Mouse (Mus musculus) CH12.LX (cell line): ENCODE measurements around the gene Inpp4b. TPM values are rescaled to one million over a fixed set of nuclear protein-coding genes. Genes with fewer than 3 reads are reported as not detected.

Source experiments
- DNase-seq: peaks from one replicate; pipeline ENCODE4 v3.0.0-alpha.2; 2013; ENCODE audit errors: extremely low read depth
- H3K27ac ChIP-seq: 2 replicates; pipeline ENCODE4 v1.5.1; 2012; ENCODE audit warnings: low read depth, mild to moderate bottlenecking, control low read depth, moderate library complexity; ENCODE audit not compliant: insufficient read depth
- H3K27me3 ChIP-seq: replicated peaks from 2 replicates; pipeline ENCODE3; 2012; ENCODE audit warnings: inconsistent platforms
- H3K36me3 ChIP-seq, 2 experiments: replicated peaks in 1 of 2; 2 replicates each; pipeline versions ENCODE3 to v1.6.1; 2012; ENCODE audit warnings: inconsistent platforms in 1 of 2, low read length in 1 of 2, mild to moderate bottlenecking in 1 of 2, mixed read lengths in 1 of 2, moderate library complexity in 1 of 2; ENCODE audit not compliant: control insufficient read depth in 1 of 2, insufficient read depth in 1 of 2
- H3K4me1 ChIP-seq, 2 experiments: 2 replicates each; pipeline ENCODE4 v1.6.1; 2012; ENCODE audit warnings: inconsistent platforms in 1 of 2, moderate library complexity in 1 of 2; ENCODE audit not compliant: insufficient read depth in 2 of 2, control insufficient read depth in 1 of 2
- H3K4me2 ChIP-seq: 2 replicates; pipeline ENCODE4 v1.6.1; 2012; ENCODE audit warnings: low read depth, mild to moderate bottlenecking, control low read depth; ENCODE audit not compliant: poor library complexity, insufficient read depth, severe bottlenecking
- H3K4me3 ChIP-seq, 3 experiments: fragments of 150-350 bp in 1 of 3; sonication (generic) in 1 of 3; replicated peaks in 1 of 3; 2 replicates each; pipeline versions ENCODE3 to v1.5.1; 2011 to 2012; ENCODE audit warnings: low read depth in 2 of 3, low read length in 2 of 3, mild to moderate bottlenecking in 2 of 3, moderate library complexity in 2 of 3, control low read depth in 1 of 3, improper control_type of control experiment in 1 of 3, inconsistent platforms in 1 of 3, mixed read lengths in 1 of 3; ENCODE audit not compliant: poor library complexity in 1 of 3
- H3K79me2 ChIP-seq: replicated peaks from 2 replicates; pipeline ENCODE4 v1.6.1; 2012; ENCODE audit warnings: mild to moderate bottlenecking, moderate library complexity; ENCODE audit not compliant: control insufficient read depth, poor library complexity, insufficient read depth, severe bottlenecking; ENCODE audit errors: extremely low read depth
- H3K9ac ChIP-seq: 2 replicates; pipeline ENCODE4 v1.6.1; 2012; ENCODE audit warnings: low read depth, mild to moderate bottlenecking, control low read depth, moderate library complexity; ENCODE audit not compliant: insufficient read depth
- H3K9me3 ChIP-seq: replicated peaks from 2 replicates; pipeline ENCODE3; 2012; ENCODE audit warnings: low read length, inconsistent platforms, mixed read lengths
- BHLHE40 ChIP-seq: IDR thresholded peaks from 2 replicates; pipeline ENCODE4 v1.6.1; 2011; ENCODE audit warnings: mild to moderate bottlenecking, low read depth, low read length, improper control_type of control experiment
- CHD1 ChIP-seq: IDR thresholded peaks from 2 replicates; pipeline ENCODE4 v1.6.1; 2012; ENCODE audit warnings: low read depth, low read length, improper control_type of control experiment, inconsistent platforms
- CHD2 ChIP-seq: IDR thresholded peaks from 2 replicates; pipeline ENCODE4 v1.6.1; 2011; ENCODE audit warnings: low read length, improper control_type of control experiment
- E2F4 ChIP-seq: IDR thresholded peaks from 2 replicates; pipeline ENCODE4 v1.6.1; 2011; ENCODE audit warnings: low read depth, low read length, improper control_type of control experiment; ENCODE audit not compliant: insufficient replicate concordance
- ELF1 ChIP-seq: IDR thresholded peaks from 2 replicates; pipeline ENCODE4 v1.6.1; 2014; ENCODE audit warnings: low read depth, mild to moderate bottlenecking, inconsistent platforms, low read length, improper control_type of control experiment
- EP300 ChIP-seq: IDR thresholded peaks from 2 replicates; pipeline ENCODE4 v1.6.1; 2011; ENCODE audit warnings: low read length, improper control_type of control experiment
- GABPA ChIP-seq: IDR thresholded peaks from 2 replicates; pipeline ENCODE4 v1.6.1; 2012; ENCODE audit warnings: low read depth, low read length, improper control_type of control experiment, inconsistent platforms; ENCODE audit not compliant: insufficient replicate concordance
- HCFC1 ChIP-seq: IDR thresholded peaks from 2 replicates; pipeline ENCODE4 v1.6.1; 2012; ENCODE audit warnings: low read depth, mild to moderate bottlenecking, inconsistent platforms, low read length, improper control_type of control experiment
- IRF4 ChIP-seq: IDR thresholded peaks from 2 replicates; pipeline ENCODE4 v1.6.1; 2014; ENCODE audit warnings: low read depth, mild to moderate bottlenecking, inconsistent platforms, low read length, improper control_type of control experiment
- JUN ChIP-seq: IDR thresholded peaks from 2 replicates; pipeline ENCODE4 v1.6.1; 2011; ENCODE audit warnings: low read depth, mild to moderate bottlenecking, low read length, improper control_type of control experiment, moderate library complexity; ENCODE audit not compliant: insufficient read depth
- KAT2A ChIP-seq: IDR thresholded peaks from 2 replicates; pipeline ENCODE4 v1.6.1; 2012; ENCODE audit warnings: low read length, improper control_type of control experiment, inconsistent platforms; ENCODE audit not compliant: insufficient replicate concordance
- MAFK ChIP-seq: IDR thresholded peaks from 2 replicates; pipeline ENCODE4 v1.6.1; 2011; ENCODE audit warnings: low read length, improper control_type of control experiment; ENCODE audit not compliant: insufficient replicate concordance
- MAX ChIP-seq: IDR thresholded peaks from 2 replicates; pipeline ENCODE4 v1.6.1; 2011; ENCODE audit warnings: low read length, improper control_type of control experiment
- MAZ ChIP-seq: IDR thresholded peaks from 2 replicates; pipeline ENCODE4 v1.6.1; 2012; ENCODE audit warnings: low read depth, mild to moderate bottlenecking, inconsistent platforms, low read length, improper control_type of control experiment, moderate library complexity
- MEF2A ChIP-seq: IDR thresholded peaks from 2 replicates; pipeline ENCODE4 v1.6.1; 2014; ENCODE audit warnings: low read depth, mild to moderate bottlenecking, inconsistent platforms, low read length, improper control_type of control experiment, borderline replicate concordance
- MXI1 ChIP-seq: IDR thresholded peaks from 2 replicates; pipeline ENCODE4 v1.6.1; 2011; ENCODE audit warnings: mild to moderate bottlenecking, low read depth, low read length, improper control_type of control experiment
- MYC ChIP-seq: IDR thresholded peaks from 2 replicates; pipeline ENCODE4 v1.6.1; 2011; ENCODE audit warnings: low read depth, mild to moderate bottlenecking, improper control_type of control experiment, low read length
- NELFE ChIP-seq: IDR thresholded peaks from 2 replicates; pipeline ENCODE4 v1.6.1; 2011; ENCODE audit warnings: low read depth, low read length, improper control_type of control experiment
- NRF1 ChIP-seq: IDR thresholded peaks from 2 replicates; pipeline ENCODE4 v1.6.1; 2014; ENCODE audit warnings: low read depth, mild to moderate bottlenecking, inconsistent platforms, low read length, improper control_type of control experiment, moderate library complexity
- PAX5 ChIP-seq: IDR thresholded peaks from 2 replicates; pipeline ENCODE4 v1.6.1; 2012; ENCODE audit warnings: low read length, inconsistent platforms, mixed read lengths
- POLR2A ChIP-seq: IDR thresholded peaks from 2 replicates; pipeline ENCODE4 v1.6.1; 2011; ENCODE audit warnings: low read depth, mild to moderate bottlenecking, improper control_type of control experiment, low read length
- RAD21 ChIP-seq: IDR thresholded peaks from 2 replicates; pipeline ENCODE4 v1.6.1; 2011; ENCODE audit warnings: low read depth, mild to moderate bottlenecking, low read length, improper control_type of control experiment, moderate library complexity
- RCOR1 ChIP-seq: conservative IDR thresholded peaks from 2 replicates; pipeline ENCODE4 v1.6.1; 2012; ENCODE audit warnings: low read depth, mild to moderate bottlenecking, inconsistent platforms, low read length, improper control_type of control experiment
- SMC3 ChIP-seq: IDR thresholded peaks from 2 replicates; pipeline ENCODE4 v1.6.1; 2011; ENCODE audit warnings: low read depth, low read length, improper control_type of control experiment
- TBP ChIP-seq: conservative IDR thresholded peaks from 2 replicates; pipeline ENCODE4 v1.6.1; 2011; ENCODE audit warnings: low read depth, low read length, improper control_type of control experiment
- TCF12 ChIP-seq: IDR thresholded peaks from 2 replicates; pipeline ENCODE4 v1.6.1; 2014; ENCODE audit warnings: low read depth, mild to moderate bottlenecking, inconsistent platforms, low read length, improper control_type of control experiment
- UBTF ChIP-seq: IDR thresholded peaks from 2 replicates; pipeline ENCODE4 v1.6.1; 2012; ENCODE audit warnings: low read depth, mild to moderate bottlenecking, inconsistent platforms, low read length, improper control_type of control experiment, moderate library complexity
- USF1 ChIP-seq: IDR thresholded peaks from 2 replicates; pipeline ENCODE4 v1.6.1; 2014; ENCODE audit warnings: low read depth, mild to moderate bottlenecking, inconsistent platforms, low read length, improper control_type of control experiment
- USF2 ChIP-seq: conservative IDR thresholded peaks from 2 replicates; pipeline ENCODE4 v1.6.1; 2011; ENCODE audit warnings: low read depth, low read length, improper control_type of control experiment
- ZC3H11A ChIP-seq: IDR thresholded peaks from 2 replicates; pipeline ENCODE4 v1.6.1; 2012; ENCODE audit warnings: low read depth, mild to moderate bottlenecking, inconsistent platforms, low read length, improper control_type of control experiment
- ZKSCAN1 ChIP-seq: IDR thresholded peaks from 2 replicates; pipeline ENCODE4 v1.6.1; 2012; ENCODE audit warnings: low read depth, inconsistent platforms, low read length, improper control_type of control experiment, borderline replicate concordance
- ZMIZ1 ChIP-seq: IDR thresholded peaks from 2 replicates; pipeline ENCODE4 v1.6.1; 2012; ENCODE audit warnings: low read depth, mild to moderate bottlenecking, inconsistent platforms, low read length, improper control_type of control experiment
- ZNF384 ChIP-seq: IDR thresholded peaks from 2 replicates; pipeline ENCODE4 v1.6.1; 2012; ENCODE audit warnings: low read depth, low read length, improper control_type of control experiment, inconsistent platforms
- dilution Hi-C: fragments of 300-500 bp; cut with MboI; formaldehyde crosslinking; loops from 2 replicates; pipeline ENCODE4 v1.14.3; 2020; ENCODE audit warnings: low sequenced_read_pairs; ENCODE audit not compliant: extremely low pct_unique_long_range_greater_than_20kb, extremely low pct_ligation_motif_present
- in situ Hi-C: fragments of 300-500 bp; cut with MboI; formaldehyde crosslinking; loops from 3 replicates; pipeline ENCODE4 v1.14.3; 2019; ENCODE audit warnings: low sequenced_read_pairs, low pct_ligation_motif_present, low pct_unique_long_range_greater_than_20kb, mixed read lengths
- polyA plus RNA-seq: library from polyadenylated mRNA; unstranded; fragments of >175 nt; gene quantifications from 2 replicates; pipeline ENCODE4 v1.2.1, GENCODE M21; 2012; ENCODE audit warnings: low read depth; ENCODE audit not compliant: insufficient read length
- total RNA-seq, 2 experiments: library from RNA; depleted of rRNA; stranded (reverse); fragments of 300-350 nt in 1 of 2; fragments of >200 nt in 1 of 2; gene quantifications; 2 replicates each; pipeline ENCODE4 v1.2.3; 2012 to 2014

Gene Inpp4b
- total and polyA plus RNA-seq, 3 experiments, result 3.0 to 4.9 (median 3.4) TPM

- Histone ChIP-seq H3K4me2 (no peak overlapping the region), H3K27ac (no peak overlapping the region), H3K79me2 (no peaks in the 10 kb centered on the region), H3K9me3 (no peaks in the 10 kb centered on the region), H3K4me3 (no peak overlapping the region), H3K27me3 (no peaks in the 10 kb centered on the region), H3K36me3 (no peaks in the 10 kb centered on the region), H3K4me1 (peaks cover 3 to 33% of the 10 kb centered on the region in 2 experiments; a peak in 3 of 4 replicates), H3K9ac (no peak overlapping the region)
- DNase-seq, result no peak
- in situ Hi-C loops (no loop called here), dilution Hi-C loops (no loop called here)
- TF ChIP-seq PAX5 (no peak), BHLHE40 (no peak), MEF2A (0 out of 2 replicates have a peak, but pooled peaks have one; percentile 20)
Observed at GRCm38 (mm10) chr8:81853184-81853583, 510.8 kb downstream of the Inpp4b start.

GRCm38 (mm10) chr8:81854543-81854942 lies 512.2 kb downstream of the Inpp4b start:
- peaks cover 5 to 46% of the 10 kb centered on the region in 2 experiments; a peak in 3 of 4 replicates for H3K4me1 ChIP-seq
- peak overlapping the region; percentile 26; the same call in 1 of the 2 replicates for H3K27ac ChIP-seq
- in situ Hi-C loops (no loop called here), dilution Hi-C loops (no loop called here)
- peak overlapping the region; percentile 53; the same call in 1 of the 2 replicates for H3K9ac ChIP-seq
- no peaks in the 10 kb centered on the region for H3K79me2 ChIP-seq
- peak overlapping the region; percentile 65 for H3K4me2 ChIP-seq
- H3K9me3 ChIP-seq, result no peaks in the 10 kb centered on the region
- no peaks in the 10 kb centered on the region for H3K27me3 ChIP-seq
- peak; percentile 69 for DNase-seq
- no peaks in the 10 kb centered on the region for H3K36me3 ChIP-seq
- peak overlapping the region in 2 of 3 experiments; percentile 7 to 8 for H3K4me3 ChIP-seq
- TF ChIP-seq MEF2A (0 out of 2 replicates have a peak, but pooled peaks have one; percentile 15), PAX5 (no peak), TCF12 (peak; percentile 38; the same call in 1 of the 2 replicates), ELF1 (no peak), RAD21 (no peak; the same call in 1 of the 2 replicates), ZNF384 (no peak), POLR2A (no peak), EP300 (peak; percentile 79), MAZ (0 out of 2 replicates have a peak, but pooled peaks have one; percentile 48), CHD2 (no peak), USF2 (no peak), USF1 (no peak), TBP (0 out of 2 replicates have a peak, but pooled peaks have one; percentile 45), E2F4 (no peak), NELFE (no peak; the same call in 1 of the 2 replicates), ZKSCAN1 (no peak), UBTF (no peak), MYC (no peak), HCFC1 (no peak), KAT2A (no peak), CHD1 (no peak), JUN (peak; percentile 93), MAFK (no peak), MAX (no peak), SMC3 (no peak), GABPA (no peak), IRF4 (peak; percentile 73), MXI1 (no peak), NRF1 (no peak), RCOR1 (0 out of 2 replicates have a peak, but pooled peaks have one; percentile 20), ZC3H11A (no peak), ZMIZ1 (no peak)
